Mouse (Mus musculus): ENCODE results near the gene Rps9.

DNA sequence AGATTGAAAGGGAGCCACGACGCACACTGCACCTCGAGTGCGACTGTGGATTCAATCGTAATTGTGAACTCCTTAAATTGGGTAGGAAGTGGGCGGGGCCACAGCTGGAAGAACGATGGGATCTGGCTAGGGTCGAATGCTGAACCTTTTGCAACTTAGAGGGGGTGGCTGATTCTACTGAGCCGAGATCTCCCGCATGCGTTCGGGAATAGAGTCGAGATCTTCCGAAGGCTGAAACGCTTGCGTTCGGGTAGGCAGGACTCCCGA lies 10.1 kb upstream of the Rps9 start:
- TF ChIP-seq CTCF (IDR thresholded peaks at IDR 0.05; ENCODE audit: control insufficient read depth, insufficient read depth, insufficient read length) = no peak
- no peak for TF ChIP-seq MYOG (IDR thresholded peaks at IDR 0.05; ENCODE audit: control insufficient read depth, extremely low read depth, insufficient read length)

Measured in C2C12 (cell line).